Mouse (Mus musculus) neural tube, embryonic 12.5 days (tissue): ENCODE measurements around the gene Lrrk1. TPM values are rescaled to one million over a fixed set of nuclear protein-coding genes. Genes with fewer than 3 reads are reported as not detected.

ENCODE experiments used
- ATAC-seq: fragments of 200-750 bp; cut with Nextera tagmentation; 2 replicates; pipeline ENCODE4 v1.8.0; 2017; ENCODE audit warnings: low read depth, mild to moderate bottlenecking, moderate TSS enrichment, moderate library complexity; ENCODE audit not compliant: low FRiP score
- H3K27ac ChIP-seq: fragments of 300-500 bp; sonication (generic); 2 replicates; pipeline ENCODE4 v1.5.1; 2016
- H3K27me3 ChIP-seq: fragments of 300-500 bp; sonication (generic); replicated peaks from 2 replicates; pipeline ENCODE4 v1.6.1; 2016; ENCODE audit warnings: mild to moderate bottlenecking
- H3K36me3 ChIP-seq: fragments of 300-500 bp; sonication (generic); 2 replicates; pipeline ENCODE4 v1.6.1; 2016; ENCODE audit warnings: mild to moderate bottlenecking
- H3K4me1 ChIP-seq: fragments of 300-500 bp; sonication (generic); 2 replicates; pipeline ENCODE4 v1.6.1; 2016
- H3K4me2 ChIP-seq: fragments of 300-500 bp; sonication (generic); replicated peaks from 2 replicates; pipeline ENCODE4 v1.6.1; 2016; ENCODE audit warnings: mild to moderate bottlenecking
- H3K4me3 ChIP-seq: fragments of 300-500 bp; sonication (generic); 2 replicates; pipeline ENCODE4 v1.5.1; 2016
- H3K9ac ChIP-seq: fragments of 300-500 bp; sonication (generic); 2 replicates; pipeline ENCODE4 v1.6.1; 2016; ENCODE audit warnings: mild to moderate bottlenecking
- H3K9me3 ChIP-seq: fragments of 300-500 bp; sonication (generic); 2 replicates; pipeline ENCODE4 v1.6.1; 2016; ENCODE audit warnings: mild to moderate bottlenecking
- WGBS: fragments of 180-500 bp; shearing (Covaris S2); methylation state at CpG from one replicate; pipeline ENCODE4 v1.1.7; 2016; 5-methylcytosine and 5-hydroxymethylcytosine counted together
- polyA plus RNA-seq: library from polyadenylated mRNA; unstranded; fragments of >200 nt; fragmentation: Nextera tagmentation; extraction: Ambion mirVana; gene quantifications from 2 replicates; pipeline ENCODE4 v1.2.1, GENCODE M21; 2016

Lrrk1 gene
- polyA plus RNA-seq, 1 experiment from 2014 or later, result 8.5 TPM

GRCm38 (mm10) chr7:66254993-66255392 lies 133.2 kb downstream of the Lrrk1 start:
- no peak overlapping the region for H3K4me2 ChIP-seq
- ATAC-seq, result no peak
- H3K9me3 ChIP-seq, result no peaks in the 10 kb centered on the region
- H3K27ac ChIP-seq, result no peak overlapping the region
- H3K27me3 ChIP-seq, result no peaks in the 10 kb centered on the region
- WGBS, result 86% methylated on average over 8 of the region's 8 CpGs
- no peak overlapping the region for H3K9ac ChIP-seq
- no peak overlapping the region for H3K4me3 ChIP-seq
- no peaks in the 10 kb centered on the region for H3K36me3 ChIP-seq
- H3K4me1 ChIP-seq, result no peaks in the 10 kb centered on the region

GRCm38 (mm10) chr7:66253975-66254651 lies 134.0 kb downstream of the Lrrk1 start:
- Histone ChIP-seq H3K27me3 (no peaks in the 10 kb centered on the region), H3K4me1 (no peaks in the 10 kb centered on the region), H3K36me3 (no peaks in the 10 kb centered on the region), H3K4me3 (no peak overlapping the region), H3K9me3 (no peaks in the 10 kb centered on the region), H3K27ac (no peak overlapping the region), H3K4me2 (no peak overlapping the region), H3K9ac (no peak overlapping the region)
- WGBS, result 88% methylated on average over 8 of the region's 8 CpGs
- no peak for ATAC-seq

DNA sequence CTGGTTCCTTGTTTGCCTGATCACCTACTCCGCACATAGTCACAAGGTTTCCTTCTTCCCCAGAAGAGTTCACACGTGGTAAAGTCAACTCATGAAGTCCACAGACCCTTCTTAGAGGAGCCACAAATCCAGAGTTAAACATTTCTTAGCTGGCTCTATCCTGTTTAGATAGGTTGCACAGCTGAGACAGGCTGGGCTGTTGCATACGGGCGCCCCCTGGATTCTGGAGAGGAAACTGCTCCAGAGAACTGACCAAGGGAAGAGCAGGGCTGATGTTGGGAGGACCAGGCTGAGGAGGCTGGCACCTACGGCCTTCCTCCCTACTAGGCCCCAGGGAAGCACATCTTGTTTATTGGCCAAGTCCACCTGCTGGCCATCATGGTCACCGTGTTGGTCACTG lies 138.1 kb downstream of the Lrrk1 start:
- H3K27ac ChIP-seq, result no peak overlapping the region
- H3K4me3 ChIP-seq, result no peak overlapping the region
- 26% methylated on average over 6 of the region's 6 CpGs for WGBS
- no peak for ATAC-seq
- H3K4me2 ChIP-seq, result no peak overlapping the region
- peaks cover 19% of the 10 kb centered on the region for H3K4me1 ChIP-seq
- H3K9ac ChIP-seq, result no peak overlapping the region
- H3K27me3 ChIP-seq, result no peaks in the 10 kb centered on the region
- no peaks in the 10 kb centered on the region for H3K9me3 ChIP-seq
- no peaks in the 10 kb centered on the region for H3K36me3 ChIP-seq

GRCm38 (mm10) chr7:66249426-66249825 lies 138.7 kb downstream of the Lrrk1 start:
- Histone ChIP-seq H3K4me3 (no peak overlapping the region), H3K36me3 (no peaks in the 10 kb centered on the region), H3K4me2 (no peak overlapping the region), H3K9me3 (no peaks in the 10 kb centered on the region), H3K27me3 (no peaks in the 10 kb centered on the region), H3K9ac (no peak overlapping the region), H3K27ac (no peak overlapping the region), H3K4me1 (peaks cover 19% of the 10 kb centered on the region)
- no peak for ATAC-seq
- WGBS, result 81% methylated on average over 3 of the region's 3 CpGs

DNA sequence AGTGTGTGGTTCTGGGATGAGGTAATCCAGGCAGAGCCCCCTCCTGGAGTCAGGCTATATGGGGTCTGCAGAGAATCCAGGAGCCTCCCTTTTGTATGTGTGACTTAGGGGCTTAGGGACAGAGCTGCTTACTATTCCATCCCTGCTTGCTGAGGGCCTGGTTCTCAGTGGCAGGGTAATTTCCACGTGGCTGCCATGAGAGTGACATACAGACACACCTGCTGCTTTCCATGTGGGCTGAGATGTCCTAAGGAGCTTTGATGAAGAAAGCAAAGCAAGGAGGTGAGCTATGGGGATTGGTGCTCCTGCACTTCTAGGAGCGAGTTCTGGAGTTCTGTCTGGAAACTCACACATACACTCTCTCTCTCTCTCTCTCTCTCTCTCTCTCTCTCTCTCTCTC lies 139.1 kb downstream of the Lrrk1 start:
- Histone ChIP-seq H3K27me3 (no peaks in the 10 kb centered on the region), H3K36me3 (no peaks in the 10 kb centered on the region), H3K4me3 (no peak overlapping the region), H3K4me2 (no peak overlapping the region), H3K9ac (no peak overlapping the region), H3K4me1 (peaks cover 19% of the 10 kb centered on the region), H3K27ac (no peak overlapping the region), H3K9me3 (no peaks in the 10 kb centered on the region)
- ATAC-seq, result no peak
- WGBS, result 55% methylated on average over 2 of the region's 2 CpGs

- Histone ChIP-seq H3K4me2 (no peak overlapping the region), H3K27ac (no peak overlapping the region; the same call in 1 of the 2 replicates), H3K4me3 (no peak overlapping the region), H3K4me1 (peaks cover 19% of the 10 kb centered on the region), H3K9me3 (no peaks in the 10 kb centered on the region), H3K9ac (no peak overlapping the region), H3K36me3 (no peaks in the 10 kb centered on the region), H3K27me3 (no peaks in the 10 kb centered on the region)
- ATAC-seq, result no peak
Observed at GRCm38 (mm10) chr7:66248270-66248669, 139.9 kb downstream of the Lrrk1 start.

DNA sequence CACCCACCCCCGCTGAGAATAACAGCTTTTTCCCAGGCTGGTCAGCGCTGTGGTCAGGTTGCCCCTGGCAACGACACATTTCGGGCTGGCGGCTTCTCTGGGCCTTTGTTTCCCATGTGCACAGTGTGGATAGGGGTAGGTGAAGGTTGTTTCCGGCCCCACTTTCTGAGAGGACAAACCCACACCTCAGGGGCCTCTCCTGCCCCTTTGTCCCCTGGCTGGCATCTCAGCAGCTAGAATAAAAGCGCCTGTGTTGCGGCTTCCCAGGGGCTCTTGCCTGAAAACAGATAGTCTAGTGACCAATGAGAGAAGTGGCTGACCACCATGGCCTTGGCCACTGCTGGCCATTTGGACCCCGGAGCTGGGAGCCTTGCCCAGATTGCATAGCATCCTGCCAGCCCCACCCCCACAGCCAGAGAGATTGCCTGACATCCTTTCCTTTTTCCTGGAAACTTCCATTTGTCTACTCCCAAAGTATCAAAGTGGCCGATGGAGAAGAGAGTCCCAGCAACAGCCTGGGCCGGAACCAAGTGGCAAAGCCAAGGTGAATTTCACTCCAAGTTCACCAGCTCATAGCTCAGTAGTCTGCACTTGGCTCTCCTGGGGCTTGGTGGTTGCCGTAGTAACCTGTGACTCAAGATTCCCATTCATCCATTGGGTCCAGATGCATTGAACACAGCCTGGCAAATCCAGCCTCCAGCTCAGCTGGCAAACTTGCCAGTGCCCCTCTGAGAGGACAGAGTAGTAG lies 140.7 kb downstream of the Lrrk1 start:
- H3K4me3 ChIP-seq, result no peak overlapping the region

GRCm38 (mm10) chr7:66246716-66247235 lies 141.4 kb downstream of the Lrrk1 start:
- H3K27ac ChIP-seq, result 0 out of 2 replicates have a peak overlapping the region, but pooled peaks have one; percentile 39
- 31% methylated on average over 11 of the region's 11 CpGs for WGBS
- H3K27me3 ChIP-seq, result no peaks in the 10 kb centered on the region
- no peak overlapping the region for H3K4me3 ChIP-seq
- H3K4me2 ChIP-seq, result no peak overlapping the region; the same call in 1 of the 2 replicates
- H3K9me3 ChIP-seq, result no peaks in the 10 kb centered on the region
- peaks cover 19% of the 10 kb centered on the region for H3K4me1 ChIP-seq
- no peaks in the 10 kb centered on the region for H3K36me3 ChIP-seq
- ATAC-seq, result no peak; the same call in 1 of the 2 replicates
- H3K9ac ChIP-seq, result no peak overlapping the region

More for the DNA sequence above, 140.7 kb downstream of the Lrrk1 start:
- ATAC-seq, result peak; percentile 81
- Histone ChIP-seq H3K27me3 (no peaks in the 10 kb centered on the region), H3K36me3 (no peaks in the 10 kb centered on the region), H3K4me1 (peaks cover 19% of the 10 kb centered on the region), H3K9ac (no peak overlapping the region), H3K4me2 (peak overlapping the region; percentile 10; the same call in 1 of the 2 replicates), H3K9me3 (no peaks in the 10 kb centered on the region), H3K27ac (no peak overlapping the region)
- 21% methylated on average over 12 of the region's 12 CpGs for WGBS

GRCm38 (mm10) chr7:66245646-66246045 lies 142.5 kb downstream of the Lrrk1 start:
- H3K9ac ChIP-seq, result no peak overlapping the region
- H3K36me3 ChIP-seq, result no peaks in the 10 kb centered on the region
- WGBS, result 79% methylated on average over 5 of the region's 5 CpGs
- H3K4me2 ChIP-seq, result no peak overlapping the region
- peaks cover 19% of the 10 kb centered on the region for H3K4me1 ChIP-seq
- no peaks in the 10 kb centered on the region; the same call in 1 of the 2 replicates for H3K9me3 ChIP-seq
- no peak overlapping the region for H3K4me3 ChIP-seq
- H3K27ac ChIP-seq, result no peak overlapping the region
- no peak for ATAC-seq
- no peaks in the 10 kb centered on the region for H3K27me3 ChIP-seq

- H3K9me3 ChIP-seq, result no peaks in the 10 kb centered on the region; the same call in 1 of the 2 replicates
- no peak for ATAC-seq
- no peak overlapping the region for H3K4me2 ChIP-seq
- H3K4me1 ChIP-seq, result peaks cover 19% of the 10 kb centered on the region
- WGBS, result 81% methylated on average over 7 of the region's 7 CpGs
- H3K9ac ChIP-seq, result no peak overlapping the region
- H3K27ac ChIP-seq, result no peak overlapping the region
- H3K4me3 ChIP-seq, result no peak overlapping the region
- H3K36me3 ChIP-seq, result no peaks in the 10 kb centered on the region
- H3K27me3 ChIP-seq, result no peaks in the 10 kb centered on the region
Observed at GRCm38 (mm10) chr7:66243766-66244325, 144.3 kb downstream of the Lrrk1 start.

DNA sequence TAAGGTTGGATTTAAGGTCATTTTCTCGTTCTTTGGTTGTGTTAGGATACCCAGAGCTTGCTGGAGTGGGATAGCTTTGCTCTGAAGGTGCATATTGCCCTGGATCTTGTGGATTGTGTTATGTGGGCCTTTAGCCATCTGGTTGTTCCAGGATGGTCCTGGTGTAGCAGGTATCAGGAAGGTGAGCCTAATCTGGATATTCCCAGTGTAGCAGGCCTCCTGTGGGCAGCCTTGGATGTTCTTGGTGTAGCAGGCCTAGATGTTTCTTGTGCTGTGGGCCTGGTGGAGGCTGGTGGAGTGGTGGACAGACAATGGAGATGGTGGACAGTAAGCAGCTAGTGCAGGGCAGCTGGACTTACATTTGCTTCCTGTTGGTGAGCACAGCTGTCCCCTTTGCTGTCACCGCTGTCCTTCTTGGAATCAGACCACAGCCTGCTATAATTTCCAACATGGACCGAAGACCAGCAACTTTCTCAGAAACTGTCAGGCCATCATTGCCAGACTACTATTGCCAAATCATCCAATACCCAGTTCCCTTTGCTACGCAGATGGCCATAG lies 146.2 kb downstream of the Lrrk1 start:
- H3K27me3 ChIP-seq, result no peaks in the 10 kb centered on the region
- no peaks in the 10 kb centered on the region; the same call in 1 of the 2 replicates for H3K9me3 ChIP-seq
- H3K27ac ChIP-seq, result no peak overlapping the region
- no peak overlapping the region for H3K9ac ChIP-seq
- H3K4me1 ChIP-seq, result peaks cover 3% of the 10 kb centered on the region
- ATAC-seq, result no peak
- no peak overlapping the region for H3K4me2 ChIP-seq
- no peak overlapping the region for H3K4me3 ChIP-seq
- WGBS, result 92% methylated on average over 4 of the region's 4 CpGs
- no peaks in the 10 kb centered on the region for H3K36me3 ChIP-seq

GRCm38 (mm10) chr7:66238157-66238556 lies 150.0 kb downstream of the Lrrk1 start:
- no peak overlapping the region for H3K4me2 ChIP-seq
- no peaks in the 10 kb centered on the region; the same call in 1 of the 2 replicates for H3K9me3 ChIP-seq
- no peak for ATAC-seq
- no peak overlapping the region for H3K9ac ChIP-seq
- peaks cover 12% of the 10 kb centered on the region for H3K4me1 ChIP-seq
- no peaks in the 10 kb centered on the region for H3K36me3 ChIP-seq
- H3K27ac ChIP-seq, result no peak overlapping the region
- no peaks in the 10 kb centered on the region for H3K27me3 ChIP-seq
- 97% methylated on average over 3 of the region's 3 CpGs for WGBS
- no peak overlapping the region for H3K4me3 ChIP-seq
